Mouse (Mus musculus) left cerebral cortex, adult 9 months (tissue): ENCODE measurements around the gene Lasp1.

ENCODE experiments used
- DNase-seq, 2 experiments: peaks; one replicate each; pipeline ENCODE4 v3.0.0; 2022; ENCODE audit warnings: low spot score in 2 of 2

The Lasp1 gene

DNA sequence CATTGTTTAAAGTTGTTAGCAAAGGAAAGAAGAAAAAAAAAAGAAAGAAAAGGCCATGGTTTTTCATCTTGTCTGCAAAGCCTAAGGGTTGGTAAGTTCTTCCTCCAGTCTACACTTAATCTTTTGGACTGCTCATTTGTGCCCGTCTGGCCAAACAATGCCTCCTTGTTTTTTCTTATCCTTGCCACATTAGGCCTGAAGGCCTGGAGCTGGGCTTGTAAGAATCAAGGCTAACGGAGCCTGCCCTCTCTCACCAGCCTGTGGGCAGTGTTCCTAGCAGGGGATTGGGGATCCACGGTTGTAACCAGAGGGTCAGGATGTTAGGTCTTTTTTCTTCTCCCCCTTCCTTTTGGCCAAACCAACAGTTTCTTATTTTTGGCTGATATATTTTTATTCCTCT lies 12.2 kb downstream of the Lasp1 start:
- DNase-seq = no peak

DNA sequence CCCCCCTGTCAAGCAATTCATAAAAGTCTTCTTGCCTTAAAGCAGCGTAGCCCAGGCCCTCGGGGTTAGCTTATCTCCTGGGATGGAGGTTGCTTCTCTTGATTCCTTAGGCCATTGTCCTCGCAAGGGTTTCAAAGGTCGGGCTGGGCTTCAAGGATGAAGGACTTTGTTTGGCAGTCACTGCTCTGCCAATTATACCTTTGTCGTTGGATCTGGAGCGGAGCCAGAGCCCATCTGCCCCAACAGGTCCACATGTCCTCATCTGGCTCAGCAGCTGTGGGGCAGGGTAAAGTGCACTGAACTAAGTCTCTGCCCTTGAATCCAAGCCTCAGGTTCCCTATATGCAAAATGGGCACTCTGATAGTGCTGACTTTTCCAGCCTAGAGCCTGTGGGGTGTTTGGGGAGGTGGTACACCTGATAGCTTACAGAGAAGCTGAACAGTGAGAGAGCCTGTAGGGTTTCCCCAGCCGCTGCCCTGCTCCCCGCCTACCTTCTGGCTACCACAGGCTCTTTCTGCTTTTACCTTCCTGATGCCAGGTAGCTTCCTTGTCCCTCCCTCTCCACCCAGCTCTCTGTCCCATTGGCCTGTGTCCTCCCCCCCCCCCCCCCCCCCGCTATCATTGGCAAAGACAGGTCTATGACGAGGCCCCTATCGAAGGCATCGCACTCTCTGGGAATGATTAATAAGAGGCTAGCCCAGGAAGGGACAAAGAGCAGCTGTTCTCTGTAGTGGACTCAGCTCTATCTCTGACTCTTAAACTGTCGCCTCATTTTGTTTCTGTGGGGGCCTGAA lies 13.0 kb downstream of the Lasp1 start:
- no peak for DNase-seq

- DNase-seq = no peak
These were observed 13.7 kb downstream of the Lasp1 start for GRCm38 (mm10) chr11:97812491-97812921.

DNA sequence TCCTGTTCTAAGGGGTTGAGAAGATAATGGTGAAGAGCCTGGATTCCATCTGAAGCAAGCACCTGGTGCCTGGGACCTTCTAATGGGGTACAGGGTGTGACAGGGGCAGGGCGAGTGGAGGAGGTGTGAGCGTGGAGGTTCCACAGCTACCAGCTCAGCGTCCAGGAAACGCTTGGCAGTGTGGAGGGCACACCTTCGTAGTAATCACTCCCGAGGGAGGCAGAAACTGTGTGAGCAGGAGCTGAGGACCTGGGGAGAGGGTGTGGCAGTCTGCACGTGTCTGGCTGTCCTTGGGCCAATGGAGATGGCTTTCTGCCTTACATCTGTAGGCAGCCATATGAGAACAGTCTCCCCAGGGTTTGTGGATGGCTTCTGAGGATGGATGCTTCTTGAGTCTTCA lies 14.3 kb downstream of the Lasp1 start:
- no peak for DNase-seq

GRCm38 (mm10) chr11:97813746-97814515 lies 15.1 kb downstream of the Lasp1 start:
- no peak for DNase-seq

DNA sequence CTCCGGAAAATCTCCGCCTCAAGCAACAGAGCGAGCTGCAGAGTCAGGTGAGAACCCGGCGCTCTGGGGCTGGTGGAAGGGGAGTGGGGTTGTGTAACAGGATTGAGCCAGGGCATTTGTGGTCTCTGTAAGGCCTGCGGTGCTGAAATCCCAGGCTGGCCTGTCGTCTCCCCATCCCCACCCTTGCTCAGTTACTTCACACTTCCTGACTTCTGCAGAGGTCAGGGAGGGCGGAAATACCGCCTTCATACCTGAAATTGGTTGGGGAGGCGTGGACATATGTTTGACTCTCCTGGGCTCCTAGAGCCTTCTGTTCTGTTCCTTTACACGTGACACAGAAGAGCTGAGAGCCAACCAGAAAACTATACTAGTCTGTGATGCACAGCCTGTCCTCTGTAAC lies 16.9 kb downstream of the Lasp1 start:
- DNase-seq = no peak

- no peak for DNase-seq
These were observed 17.4 kb downstream of the Lasp1 start for GRCm38 (mm10) chr11:97816176-97816575.

GRCm38 (mm10) chr11:97816916-97817315 lies 18.1 kb downstream of the Lasp1 start:
- DNase-seq = no peak

GRCm38 (mm10) chr11:97817379-97817778 lies 18.6 kb downstream of the Lasp1 start:
- no peak for DNase-seq

DNA sequence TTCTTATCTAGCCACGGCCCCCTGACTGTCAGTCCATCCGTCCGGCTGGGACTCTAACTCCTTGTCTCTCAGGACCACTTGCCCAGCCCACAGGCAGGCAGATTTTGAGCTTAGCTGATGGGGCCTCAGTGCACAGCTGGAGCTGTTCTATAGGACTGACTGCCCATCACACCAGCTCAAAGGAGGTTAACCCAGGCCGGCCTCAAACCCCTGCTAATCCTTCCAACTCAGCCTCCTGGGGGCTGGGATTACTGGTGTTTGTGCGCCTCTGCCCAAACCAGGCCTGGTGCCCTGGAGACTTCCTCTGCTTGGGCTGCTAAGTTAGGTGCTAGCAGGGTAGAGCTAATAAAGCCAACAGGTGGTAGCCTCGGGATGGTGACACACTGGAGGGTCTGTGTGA lies 19.2 kb downstream of the Lasp1 start:
- no peak for DNase-seq

- DNase-seq = no peak
These were observed 19.8 kb downstream of the Lasp1 start for GRCm38 (mm10) chr11:97818571-97818970.

DNA sequence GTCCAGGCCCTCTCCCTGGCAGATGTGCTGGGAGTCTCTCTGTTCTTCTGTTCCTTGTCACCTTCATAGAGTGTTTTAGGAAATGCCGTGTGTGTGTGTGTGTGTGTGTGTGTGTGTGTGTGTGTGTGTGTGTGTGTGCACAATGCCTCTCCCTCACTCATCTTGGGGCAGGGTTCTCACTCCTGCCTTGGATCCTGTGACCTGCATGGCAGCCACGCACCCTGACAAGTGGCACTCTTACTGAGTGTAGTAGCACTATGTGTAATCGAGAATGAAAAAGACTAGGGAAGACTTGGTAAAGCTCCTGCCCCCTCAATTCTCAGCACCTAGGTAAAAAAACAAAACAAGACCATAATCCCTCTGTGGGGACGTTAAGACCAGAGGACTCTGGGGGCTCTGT lies 20.3 kb downstream of the Lasp1 start:
- no peak for DNase-seq

- no peak for DNase-seq
These were observed 21.1 kb downstream of the Lasp1 start for GRCm38 (mm10) chr11:97819923-97820322.

- no peak for DNase-seq
These were observed 22.0 kb downstream of the Lasp1 start for GRCm38 (mm10) chr11:97820840-97821239.

GRCm38 (mm10) chr11:97821401-97822064 lies 22.7 kb downstream of the Lasp1 start:
- no peak for DNase-seq

DNA sequence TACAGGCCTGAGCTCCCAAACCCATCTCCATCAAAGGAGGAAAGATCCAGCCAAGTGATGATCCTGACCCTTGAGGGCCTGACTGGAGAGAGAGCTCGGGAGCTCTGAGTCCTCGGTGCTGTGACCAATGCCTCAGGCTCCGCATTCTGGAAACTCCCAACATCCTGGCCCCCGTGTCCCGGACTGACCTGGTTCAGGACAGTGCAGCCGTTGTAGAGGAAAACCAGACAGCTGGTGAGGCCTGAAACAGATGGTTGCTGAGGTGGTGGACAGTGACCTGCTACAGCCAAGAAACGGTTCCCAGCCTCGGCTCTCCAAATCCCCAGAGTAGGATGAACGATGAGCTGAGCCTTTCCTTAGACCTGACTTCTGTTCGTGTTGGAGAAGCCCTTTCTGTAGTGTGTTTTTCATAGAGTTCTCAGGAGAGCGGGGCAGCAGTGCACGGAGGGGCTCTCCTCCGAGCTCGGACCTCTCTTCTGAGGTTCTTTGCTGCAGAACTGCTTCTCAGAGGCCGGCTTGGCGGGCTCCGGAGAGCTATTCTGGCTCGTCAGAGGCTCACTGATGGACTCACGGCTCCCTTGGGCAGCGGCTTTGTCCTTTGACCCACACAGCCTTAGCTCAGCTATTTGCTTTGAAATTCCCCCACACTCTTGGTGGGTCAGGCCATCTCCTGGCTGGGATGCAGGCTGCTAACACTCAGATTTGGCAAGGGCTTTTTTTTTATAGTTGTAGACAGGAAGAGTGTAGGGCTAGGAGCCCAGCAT lies 24.2 kb downstream of the Lasp1 start:
- no peak for DNase-seq

- DNase-seq = no peak
These were observed 25.4 kb downstream of the Lasp1 start for GRCm38 (mm10) chr11:97824168-97824567.

DNA sequence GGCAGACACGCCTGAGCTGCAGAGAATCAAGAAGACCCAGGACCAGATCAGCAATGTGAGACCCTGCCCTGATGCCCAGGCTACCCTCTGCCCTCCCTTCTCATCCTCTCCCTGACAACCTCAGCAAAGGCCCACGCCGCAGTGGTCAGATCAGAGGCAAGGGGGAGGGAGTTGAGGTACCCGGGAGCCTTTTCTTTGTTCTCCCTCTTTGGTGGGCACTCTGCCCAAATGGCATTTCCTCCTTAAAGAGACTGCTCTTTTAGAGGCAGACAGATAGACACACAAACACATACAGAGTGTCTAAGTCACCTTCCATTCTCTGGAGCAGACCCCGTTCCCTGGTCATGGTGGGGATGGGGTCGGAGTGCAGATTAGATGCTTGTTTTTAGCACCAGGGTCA lies 26.1 kb downstream of the Lasp1 start:
- DNase-seq = no peak

DNA sequence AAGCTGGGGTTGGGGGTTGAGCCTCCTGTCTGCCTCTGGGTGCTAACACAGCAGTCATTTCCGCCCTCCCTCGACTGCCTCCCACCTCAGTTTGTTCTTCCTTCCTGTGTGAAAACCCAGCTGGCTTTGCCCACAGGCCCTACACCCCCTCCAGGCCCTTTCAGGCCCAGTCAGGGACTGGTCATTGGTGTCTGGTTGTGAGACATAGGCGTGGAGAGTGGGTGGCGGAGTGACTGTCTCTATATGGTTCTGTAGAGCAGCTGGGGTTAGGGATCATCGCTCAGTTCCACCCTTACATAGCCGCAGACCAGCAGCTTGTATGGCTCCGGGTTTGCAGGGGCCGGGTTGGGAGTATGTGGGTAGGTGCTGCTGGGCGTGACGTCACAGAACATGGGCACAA lies 26.5 kb downstream of the Lasp1 start:
- no peak for DNase-seq

DNA sequence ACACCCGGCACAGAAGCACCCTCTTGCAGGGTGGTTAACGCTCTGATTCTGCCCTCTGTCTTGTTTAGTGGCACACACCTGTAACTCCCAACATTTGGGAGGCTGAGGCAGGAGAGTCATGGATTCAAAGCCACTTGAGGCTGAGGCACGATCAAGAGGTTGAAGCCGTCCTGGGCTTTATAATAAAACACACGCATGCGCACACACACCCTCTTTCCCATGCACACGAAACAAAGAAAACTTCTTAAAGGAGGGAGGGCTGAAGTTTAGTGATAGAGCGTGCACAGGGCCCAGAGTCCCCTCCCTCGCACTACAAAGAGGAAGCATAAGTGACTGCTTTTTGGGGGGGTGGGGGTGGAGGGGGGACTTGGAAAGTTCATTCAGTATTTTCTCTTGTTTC lies 27.2 kb downstream of the Lasp1 start:
- DNase-seq = no peak

GRCm38 (mm10) chr11:97826414-97826813 lies 27.6 kb downstream of the Lasp1 start:
- DNase-seq = no peak

DNA sequence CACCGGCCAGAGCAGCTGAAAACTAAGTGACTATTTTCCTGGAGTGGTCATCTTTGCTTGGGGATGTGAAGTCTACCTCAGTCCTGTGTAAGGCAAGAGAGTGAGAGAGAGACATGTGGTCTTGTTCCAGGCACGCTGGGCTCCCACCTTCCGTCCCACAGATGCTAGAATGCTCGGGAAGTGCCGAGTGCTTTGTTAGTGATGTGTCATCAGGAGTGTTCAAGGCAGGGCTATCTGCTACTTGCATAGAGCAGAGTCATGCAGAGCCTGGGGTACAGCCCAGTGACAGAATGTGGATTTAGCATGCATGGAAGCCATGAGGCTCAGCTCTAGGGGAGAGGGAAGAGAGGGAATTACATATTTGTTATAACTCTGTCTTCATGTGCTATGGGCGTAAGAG lies 28.9 kb downstream of the Lasp1 start:
- no peak for DNase-seq
